Mouse (Mus musculus): ENCODE measurements around the gene Mtg2.

- TF ChIP-seq MAFK (IDR thresholded peaks at IDR 0.05; ENCODE audit: insufficient replicate concordance, low read length) (no peak), CTCF (conservative IDR thresholded peaks at IDR 0.05 in 1 of 2, IDR thresholded peaks at IDR 0.05 in 1 of 2; ENCODE audit: low read depth in 2 of 2, low read length in 2 of 2) (no peak), POLR2A (IDR thresholded peaks at IDR 0.05; ENCODE audit: low read depth, low read length) (no peak), USF1 (IDR thresholded peaks at IDR 0.05; ENCODE audit: low read depth, low read length) (no peak), KAT2A (IDR thresholded peaks at IDR 0.05; ENCODE audit: insufficient replicate concordance, low read length) (no peak)
These were observed 10.3 kb downstream of the Mtg2 start for GRCm38 (mm10) chr2:180080680-180081079.
